Mouse (Mus musculus) c-Kit-positive CD71-positive TER-119-positive erythroid progenitor cells, embryonic 14.5 days (primary cell): ENCODE results near the gene Prdm16.
A peak's percentile ranks its signal among the peaks of the same experiment; 100 is the strongest.

ENCODE experiments used
- DNase-seq: peaks from one replicate; pipeline ENCODE4 v3.0.0-alpha.2; 2013; ENCODE audit warnings: low spot score

Gene Prdm16

DNA sequence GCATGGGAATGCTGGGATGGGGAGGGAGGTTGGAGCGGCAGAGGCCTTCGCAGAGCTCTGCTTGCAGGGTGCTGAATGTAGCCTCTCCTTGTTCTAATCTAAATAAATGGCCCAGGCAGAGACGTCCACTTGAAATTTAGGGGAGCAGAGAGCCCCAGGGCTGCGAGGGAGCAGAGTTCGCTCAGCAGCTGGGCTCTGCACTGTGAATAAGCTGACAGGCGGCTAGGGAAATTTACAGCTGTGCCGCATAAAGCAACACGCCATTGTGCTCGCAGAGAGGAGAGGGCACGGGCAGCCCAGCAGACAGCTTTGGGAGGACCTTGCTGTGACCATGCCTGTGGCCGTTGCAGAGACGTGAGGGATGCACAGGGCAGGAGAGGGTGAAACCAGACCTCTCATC lies 305.4 kb downstream of the Prdm16 start:
- DNase-seq = no peak

DNA sequence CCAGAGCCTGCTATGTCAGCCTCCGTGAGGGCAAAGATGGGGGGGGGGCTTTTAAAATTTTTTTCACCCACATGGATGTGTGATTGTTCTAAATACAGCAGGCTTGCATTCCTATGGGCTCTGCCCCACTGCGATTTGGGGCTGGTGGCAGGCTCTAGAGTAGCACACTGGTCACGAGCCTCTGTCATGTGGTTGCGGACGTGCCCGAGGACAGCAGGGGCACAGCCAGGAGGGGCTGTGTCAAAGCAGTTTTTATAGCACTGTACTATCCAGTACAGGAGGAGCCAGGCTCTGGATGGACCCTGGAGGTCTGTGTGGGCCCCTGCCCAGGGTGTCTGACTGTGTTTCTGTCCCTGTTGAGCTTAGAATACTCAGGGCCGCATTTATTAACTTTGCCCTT lies 306.7 kb downstream of the Prdm16 start:
- no peak for DNase-seq

GRCm38 (mm10) chr4:154328836-154329235 lies 307.8 kb downstream of the Prdm16 start:
- DNase-seq = peak; percentile 51

GRCm38 (mm10) chr4:154328431-154328830 lies 308.2 kb downstream of the Prdm16 start:
- no peak for DNase-seq

- DNase-seq = no peak
Observed at GRCm38 (mm10) chr4:154325410-154325809, 311.3 kb downstream of the Prdm16 start.

- DNase-seq = no peak
Observed at GRCm38 (mm10) chr4:154313622-154313967, 323.1 kb downstream of the Prdm16 start.

DNA sequence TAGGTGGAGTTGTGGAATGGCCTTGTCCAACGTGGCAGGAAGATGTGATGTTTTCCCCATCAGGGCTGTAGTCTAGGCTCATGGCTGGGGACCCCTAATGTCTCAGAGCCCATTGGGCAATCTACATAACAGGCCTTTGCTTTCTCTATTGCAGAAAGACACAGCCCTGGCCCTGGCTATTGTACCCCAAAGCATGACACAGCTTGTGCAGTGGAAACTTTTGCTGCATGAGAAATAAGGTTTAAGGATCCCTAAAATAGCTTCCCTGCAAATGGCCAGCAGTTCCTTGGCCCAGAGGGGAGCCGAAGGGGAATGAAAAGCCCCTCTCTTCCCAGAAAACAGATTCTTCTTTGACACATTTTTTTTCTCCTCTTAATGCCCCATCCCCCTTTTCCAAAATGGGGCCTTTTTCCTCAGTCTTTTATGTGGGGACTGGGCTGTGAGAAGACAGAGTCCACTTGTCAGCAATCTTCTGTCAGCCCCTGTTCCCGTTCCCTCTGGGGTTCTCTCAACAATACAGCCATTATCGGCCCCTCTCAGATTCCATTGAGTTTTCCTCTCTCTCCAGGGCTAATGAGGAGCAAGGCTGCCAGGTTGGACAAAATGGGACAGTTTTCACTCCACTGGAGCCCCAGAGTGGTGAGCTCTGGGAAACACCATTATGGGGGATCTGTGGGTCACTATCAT lies 323.6 kb downstream of the Prdm16 start:
- no peak for DNase-seq

DNA sequence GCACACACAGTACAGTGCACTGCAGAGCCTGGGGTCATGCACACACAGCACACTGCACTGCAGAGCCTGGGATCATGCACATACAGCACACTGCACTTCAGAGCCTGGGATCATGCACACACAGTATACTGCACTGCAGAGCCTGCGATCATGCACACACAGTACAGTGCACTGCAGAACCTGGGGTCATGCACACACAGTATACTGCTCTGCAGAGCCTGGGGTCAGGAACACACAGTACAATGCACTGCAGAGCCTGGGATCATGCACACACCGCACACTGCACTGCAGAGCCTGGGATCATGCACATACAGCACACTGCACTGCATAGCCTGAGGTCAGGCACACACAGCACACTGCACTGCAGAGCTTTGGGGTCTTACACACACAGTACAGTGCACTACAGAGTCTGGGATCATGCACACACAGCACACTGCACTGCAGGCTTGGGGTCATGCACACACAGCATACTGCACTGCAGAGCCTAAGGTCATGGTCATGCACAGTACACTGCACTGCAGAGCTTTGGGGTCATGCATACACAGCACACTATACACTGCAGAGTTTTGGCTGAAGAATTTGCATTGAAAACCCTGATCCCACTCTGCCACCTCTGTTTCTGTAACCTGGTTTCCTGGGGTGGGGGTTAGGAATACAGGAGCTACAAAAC lies 324.4 kb downstream of the Prdm16 start:
- DNase-seq = no peak

DNA sequence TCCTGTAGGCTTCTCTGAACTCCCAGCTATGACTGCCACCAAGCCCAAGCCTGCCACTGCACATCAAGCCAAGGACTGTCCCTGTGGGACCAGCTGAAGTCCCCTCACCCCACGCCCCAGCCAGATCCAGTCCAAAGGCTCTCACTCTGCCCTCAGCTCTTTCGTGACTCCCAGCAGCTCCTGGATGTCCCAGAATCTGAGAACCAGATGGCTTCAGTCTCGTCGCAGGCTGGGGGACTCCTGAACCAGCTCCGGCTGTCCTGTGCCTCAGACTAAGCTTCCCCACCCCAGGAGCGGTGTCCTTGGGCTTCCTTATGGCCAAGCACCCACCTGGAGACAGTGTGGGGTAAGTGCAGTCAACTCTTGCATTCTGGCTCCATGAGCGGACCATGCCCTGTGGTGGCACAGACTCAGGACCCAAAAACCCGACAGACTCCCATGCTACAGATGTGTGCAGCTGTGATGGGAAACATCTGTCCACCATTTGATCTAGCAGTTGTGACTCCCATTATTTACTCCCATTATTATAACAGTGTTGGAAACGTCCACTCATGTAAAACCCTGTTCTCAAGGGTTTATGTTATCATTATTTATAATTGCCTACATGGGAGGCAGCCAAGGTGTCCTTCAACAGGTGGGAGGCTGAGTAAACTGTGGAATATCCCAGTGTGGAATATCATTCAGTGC lies 326.0 kb downstream of the Prdm16 start:
- DNase-seq = no peak

GRCm38 (mm10) chr4:154309131-154309530 lies 327.5 kb downstream of the Prdm16 start:
- DNase-seq = no peak

- peak; percentile 30 for DNase-seq
Observed at GRCm38 (mm10) chr4:154301466-154301881, 335.2 kb downstream of the Prdm16 start, which contains the start of gene Arhgef16. Arhgef16 (minus strand) TSS chr4:154301676.

GRCm38 (mm10) chr4:154299541-154300271 lies 337.0 kb downstream of the Prdm16 start:
- DNase-seq = no peak

GRCm38 (mm10) chr4:154297761-154298160 lies 338.9 kb downstream of the Prdm16 start:
- DNase-seq = no peak

- no peak for DNase-seq
Observed at GRCm38 (mm10) chr4:154294262-154294731, 342.4 kb downstream of the Prdm16 start.

- no peak for DNase-seq
Observed at GRCm38 (mm10) chr4:154293735-154294201, 342.9 kb downstream of the Prdm16 start.

- DNase-seq = no peak
Observed at GRCm38 (mm10) chr4:154283671-154284070, 353.0 kb downstream of the Prdm16 start.

DNA sequence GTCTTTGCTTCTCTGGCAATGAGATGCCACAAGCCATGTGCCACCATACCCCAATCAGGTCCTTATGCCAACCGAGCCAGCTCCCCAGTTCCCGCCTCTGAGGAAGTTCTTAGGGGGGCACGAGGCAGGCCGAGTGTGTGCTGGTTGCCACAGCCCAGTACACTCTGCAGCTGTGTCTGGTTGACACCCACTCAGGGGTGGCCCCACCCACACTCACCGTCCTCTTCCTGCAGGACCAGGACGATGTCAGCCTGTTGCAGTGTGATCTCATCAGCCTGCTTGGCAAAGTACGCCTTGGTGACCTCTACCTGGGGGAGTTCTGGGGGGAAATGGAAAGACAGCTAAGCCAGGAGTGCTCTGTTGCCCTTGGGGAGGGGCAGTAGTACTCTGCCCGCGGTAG lies 357.2 kb downstream of the Prdm16 start:
- DNase-seq = no peak

DNA sequence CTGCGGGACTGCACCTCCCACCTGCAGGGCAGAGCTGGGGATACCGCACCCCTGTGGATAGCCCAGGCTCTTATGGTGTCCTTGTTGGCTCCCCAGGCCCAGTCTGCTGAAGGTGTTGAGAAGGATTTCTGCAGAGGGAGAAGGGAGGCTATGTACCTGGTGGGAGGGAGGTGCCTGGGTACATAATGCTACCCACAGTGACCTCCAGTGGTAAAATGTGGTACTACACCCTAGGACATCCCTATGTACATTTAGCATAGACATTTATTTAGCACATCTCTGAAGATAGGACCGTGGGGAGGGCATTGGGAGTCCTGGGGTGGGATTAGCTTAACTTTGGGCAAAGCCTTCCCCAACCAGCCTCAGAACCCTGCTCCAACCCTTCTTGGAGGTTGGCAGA lies 363.7 kb downstream of the Prdm16 start:
- DNase-seq = peak; percentile 62

DNA sequence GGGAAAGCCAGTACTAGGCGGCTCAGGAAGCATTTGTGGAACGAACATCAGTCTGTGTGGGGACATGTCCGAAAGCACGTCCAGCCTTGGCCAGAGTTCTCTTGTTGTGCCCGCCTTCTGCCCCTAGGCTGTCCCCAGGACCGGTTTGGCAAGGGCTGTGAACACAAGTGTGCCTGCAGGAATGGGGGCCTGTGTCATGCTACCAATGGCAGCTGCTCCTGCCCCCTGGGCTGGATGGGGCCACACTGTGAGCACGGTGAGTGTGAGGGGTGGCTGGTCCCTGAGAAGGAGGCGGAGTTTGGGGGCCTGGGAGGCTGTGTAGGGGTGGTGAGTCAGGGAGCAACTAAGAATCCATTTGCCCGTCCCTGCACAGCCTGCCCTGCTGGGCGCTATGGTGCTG lies 367.2 kb downstream of the Prdm16 start:
- DNase-seq = no peak

DNA sequence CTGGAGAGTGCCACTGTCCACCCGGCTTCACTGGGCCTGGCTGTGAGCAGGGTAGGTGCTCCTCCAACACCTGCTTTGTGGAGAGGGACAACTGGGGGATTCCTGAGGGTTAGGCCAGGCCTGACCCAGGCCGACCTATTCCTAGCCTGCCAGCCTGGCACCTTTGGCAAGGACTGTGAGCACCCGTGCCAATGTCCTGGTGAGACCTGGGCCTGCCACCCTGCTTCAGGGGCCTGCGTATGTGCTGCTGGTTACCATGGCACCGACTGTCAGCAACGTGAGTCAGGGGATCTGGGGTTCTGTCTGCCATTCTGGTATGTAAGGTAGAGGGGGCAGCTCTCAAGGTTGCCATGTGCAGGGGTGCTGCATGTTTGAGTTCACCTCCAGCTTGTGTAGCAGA lies 369.2 kb downstream of the Prdm16 start:
- no peak for DNase-seq
